Mouse (Mus musculus): ENCODE results near the gene C1qtnf5. TPM values are rescaled to one million over a fixed set of nuclear protein-coding genes. Genes with fewer than 3 reads are reported as not detected.

The C1qtnf5 gene
- 12.8 and 16.9 TPM in 2 replicates for polyA plus RNA-seq (2015; fragmentation: Nextera tagmentation; extraction: Ambion mirVana)

GRCm38 (mm10) chr9:44107110-44107509 lies at the start of gene C1qtnf5:
Gene C1qtnf5 (plus strand): TSS chr9:44107245.

GRCm38 (mm10) chr9:44066785-44067225 lies 40.2 kb upstream of the C1qtnf5 start, which contains the start of gene Usp2:
Gene Usp2 (plus strand): TSS chr9:44067021.

GRCm38 (mm10) chr9:44101490-44101889 lies 5.6 kb upstream of the C1qtnf5 start, which contains the start of gene Mfrp:
Gene Mfrp (plus strand): TSS chr9:44101729.

GRCm38 (mm10) chr9:44113105-44113789 lies 6.2 kb downstream of the C1qtnf5 start, which contains the start of the genes Gm49380 and Rnf26:
Gene Gm49380 (minus strand): TSS chr9:44113500.
Gene Rnf26 (minus strand): TSS chr9:44113517.

DNA sequence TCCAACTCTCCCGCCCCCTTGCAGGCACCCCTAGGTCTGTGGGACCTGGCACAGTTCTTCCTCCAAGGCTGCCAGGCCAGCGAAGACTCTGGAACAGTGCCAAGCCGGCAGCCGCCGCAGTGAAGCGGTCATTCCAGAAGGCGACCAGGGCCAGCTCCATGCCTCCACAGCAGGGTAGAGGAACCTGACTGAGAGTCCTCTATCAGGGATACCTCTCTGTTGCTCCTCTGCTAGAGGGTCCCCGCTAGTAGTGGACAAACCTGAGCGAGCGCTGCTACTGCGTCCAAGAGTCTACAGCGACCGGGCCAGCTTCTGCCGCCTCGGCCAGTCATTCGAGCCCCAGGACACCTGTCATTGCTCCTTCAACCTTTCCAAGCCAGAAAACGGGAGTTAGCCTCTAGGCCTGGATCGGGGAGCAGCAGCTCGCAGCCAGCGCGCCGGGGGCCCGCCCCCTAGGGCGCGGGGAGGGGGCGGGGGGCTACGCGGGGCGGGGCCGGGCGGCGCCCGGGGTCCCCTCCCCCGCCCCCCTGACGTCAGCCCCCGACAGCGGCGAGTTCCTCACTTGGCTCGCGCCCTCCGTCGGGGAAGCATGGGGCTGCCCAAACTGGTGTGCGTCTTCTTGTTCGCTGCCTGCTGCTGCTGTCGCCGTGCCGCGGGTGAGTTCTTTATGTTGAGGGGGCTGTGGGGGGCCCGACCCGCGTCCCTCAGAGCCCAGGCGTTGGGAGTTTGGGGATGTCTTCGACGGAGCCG lies 27.2 kb downstream of the C1qtnf5 start, which contains the start of gene Mcam:
Gene Mcam (plus strand): TSS at position 369 of the 750 bp plus-strand sequence.

Other genes with a start within 250 kb of the C1qtnf5 start
- 10.9 and 19.0 TPM in 2 replicates for gene Thy1, start 63.9 kb upstream of the C1qtnf5 start, polyA plus RNA-seq (2015; fragmentation: Nextera tagmentation; extraction: Ambion mirVana)
- 10.1 and 14.3 TPM in 2 replicates for gene Usp2, start 40.2 kb upstream of the C1qtnf5 start, polyA plus RNA-seq (2015; fragmentation: Nextera tagmentation; extraction: Ambion mirVana)
- gene Mfrp, start 5.5 kb upstream of the C1qtnf5 start, polyA plus RNA-seq (2015; fragmentation: Nextera tagmentation; extraction: Ambion mirVana) = 0.03 and 0.11 TPM in 2 replicates
- gene Gm49380, start 6.3 kb downstream of the C1qtnf5 start, polyA plus RNA-seq (2015; fragmentation: Nextera tagmentation; extraction: Ambion mirVana) = 0.16 and 0.28 TPM in 2 replicates
- 22.4 and 35.7 TPM in 2 replicates for gene Rnf26, start 6.3 kb downstream of the C1qtnf5 start, polyA plus RNA-seq (2015; fragmentation: Nextera tagmentation; extraction: Ambion mirVana)
- gene Mcam, start 27.2 kb downstream of the C1qtnf5 start, polyA plus RNA-seq (2015; fragmentation: Nextera tagmentation; extraction: Ambion mirVana) = 27.4 and 36.3 TPM in 2 replicates
- 5.7 and 7.4 TPM in 2 replicates for gene Cbl, start 126.8 kb downstream of the C1qtnf5 start, polyA plus RNA-seq (2015; fragmentation: Nextera tagmentation; extraction: Ambion mirVana)
- gene Ccdc153, start 133.4 kb downstream of the C1qtnf5 start, polyA plus RNA-seq (2015; fragmentation: Nextera tagmentation; extraction: Ambion mirVana) = 2.3 and 4.2 TPM in 2 replicates
- 0.32 and 0.58 TPM in 2 replicates for gene Pdzd3, start 144.2 kb downstream of the C1qtnf5 start, polyA plus RNA-seq (2015; fragmentation: Nextera tagmentation; extraction: Ambion mirVana)
- gene Nlrx1, start 161.4 kb downstream of the C1qtnf5 start, polyA plus RNA-seq (2015; fragmentation: Nextera tagmentation; extraction: Ambion mirVana) = 14.2 and 22.7 TPM in 2 replicates
- 8.9 and 12.6 TPM in 2 replicates for gene Abcg4, start 181.4 kb downstream of the C1qtnf5 start, polyA plus RNA-seq (2015; fragmentation: Nextera tagmentation; extraction: Ambion mirVana)
- gene Hinfp, start 198.4 kb downstream of the C1qtnf5 start, polyA plus RNA-seq (2015; fragmentation: Nextera tagmentation; extraction: Ambion mirVana) = 9.4 and 11.5 TPM in 2 replicates
- 10.9 and 11.3 TPM in 2 replicates for gene C2cd2l, start 213.0 kb downstream of the C1qtnf5 start, polyA plus RNA-seq (2015; fragmentation: Nextera tagmentation; extraction: Ambion mirVana)
- gene Dpagt1, start 218.8 kb downstream of the C1qtnf5 start, polyA plus RNA-seq (2015; fragmentation: Nextera tagmentation; extraction: Ambion mirVana) = 27.4 and 35.8 TPM in 2 replicates
- gene H2afx, start 227.4 kb downstream of the C1qtnf5 start, polyA plus RNA-seq (2015; fragmentation: Nextera tagmentation; extraction: Ambion mirVana) = 99.2 and 108 TPM in 2 replicates
- gene Hmbs, start 237.0 kb downstream of the C1qtnf5 start, polyA plus RNA-seq (2015; fragmentation: Nextera tagmentation; extraction: Ambion mirVana) = 110 and 170 TPM in 2 replicates

All from adrenal gland, postnatal 0 days (tissue).